Mouse (Mus musculus): ENCODE data around the gene Fam3c. TPM values are rescaled to one million over a fixed set of nuclear protein-coding genes. Genes with fewer than 3 reads are reported as not detected.

Gene Fam3c
- polyA plus RNA-seq, 1 experiment from 2014 or later, result 27.2 TPM

DNA sequence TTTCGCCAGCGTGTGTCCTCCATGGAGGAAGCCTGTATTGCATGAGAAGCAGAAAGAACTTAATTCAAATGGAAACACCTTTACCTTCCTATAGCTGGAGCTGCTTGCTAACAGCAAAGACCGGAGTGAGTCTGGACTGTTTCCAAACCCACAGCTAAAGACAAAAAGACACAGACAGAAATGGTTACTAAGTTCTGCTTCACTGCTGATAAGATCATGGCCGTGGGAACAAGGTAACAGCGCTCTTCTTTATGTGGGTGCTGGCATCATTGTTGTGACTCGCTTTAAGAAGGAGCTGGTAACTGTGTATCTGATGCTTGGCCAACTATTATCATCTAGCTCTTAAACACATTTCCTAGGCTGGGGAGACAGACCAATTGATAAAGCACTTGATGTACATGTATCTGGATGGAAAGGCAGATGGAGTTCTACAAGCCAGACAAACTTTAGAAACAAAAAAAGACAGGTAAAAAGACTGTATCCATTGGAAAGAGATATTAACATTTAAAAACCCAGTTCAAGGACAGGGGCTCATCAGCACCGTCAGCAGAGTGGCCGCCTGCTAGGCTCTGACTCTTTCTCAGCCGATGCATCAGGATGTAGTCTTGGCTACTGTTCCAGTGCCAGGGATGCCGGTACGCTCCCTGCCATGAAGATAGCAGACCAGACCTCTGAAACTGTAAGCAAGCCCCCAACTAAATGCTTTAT, 6.4 kb downstream of the Fam3c start:
- no peaks in the 10 kb centered on the region for H3K9me3 ChIP-seq
- no peaks in the 10 kb centered on the region for H3K36me3 ChIP-seq
- WGBS, result 90% methylated on average over 11 of the region's 11 CpGs
- no peak overlapping the region for H3K4me3 ChIP-seq
- H3K4me1 ChIP-seq (replicated peaks), result peaks cover 21% of the 10 kb centered on the region
- no peaks in the 10 kb centered on the region for H3K27me3 ChIP-seq (ENCODE audit: insufficient read depth, poor library complexity, severe bottlenecking)
- DNase-seq (ENCODE audit: low spot score), result no peak
- no peak overlapping the region for H3K27ac ChIP-seq

- WGBS, result 98% methylated on average over 3 of the region's 3 CpGs
- Histone ChIP-seq H3K27me3 (ENCODE audit: insufficient read depth, poor library complexity, severe bottlenecking) (no peaks in the 10 kb centered on the region), H3K4me3 (no peak overlapping the region), H3K27ac (no peak overlapping the region), H3K4me1 (replicated peaks) (peaks cover 21% of the 10 kb centered on the region), H3K9me3 (no peaks in the 10 kb centered on the region), H3K36me3 (no peaks in the 10 kb centered on the region)
- no peak for DNase-seq (ENCODE audit: low spot score)
Observed at GRCm38 (mm10) chr6:22348975-22349374, 7.1 kb downstream of the Fam3c start.

DNA sequence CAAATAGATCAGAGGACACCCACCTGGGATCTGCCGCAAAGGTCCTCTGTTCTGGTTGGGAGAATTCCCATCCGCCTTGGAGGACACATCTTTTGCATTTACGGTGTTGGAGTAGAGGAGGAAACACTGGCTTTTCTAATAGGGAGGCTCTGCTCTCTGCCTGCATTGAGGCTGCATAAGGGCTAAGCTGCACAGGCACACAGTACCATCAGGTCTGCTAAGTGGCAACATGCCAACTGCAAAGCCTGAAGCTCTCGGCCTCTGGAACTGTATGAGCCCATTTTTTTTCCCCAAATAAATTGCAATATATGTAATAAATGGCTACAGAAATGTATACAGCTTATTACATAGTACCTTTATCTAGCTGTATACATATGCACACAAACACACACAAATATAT, 7.9 kb downstream of the Fam3c start:
- H3K4me3 ChIP-seq, result no peak overlapping the region
- no peaks in the 10 kb centered on the region for H3K9me3 ChIP-seq
- no peak for DNase-seq (ENCODE audit: low spot score)
- H3K27ac ChIP-seq, result no peak overlapping the region
- H3K4me1 ChIP-seq (replicated peaks), result peaks cover 20% of the 10 kb centered on the region
- no peaks in the 10 kb centered on the region for H3K36me3 ChIP-seq
- WGBS, result 88% methylated on average over 4 of the region's 4 CpGs
- no peaks in the 10 kb centered on the region for H3K27me3 ChIP-seq (ENCODE audit: insufficient read depth, poor library complexity, severe bottlenecking)

GRCm38 (mm10) chr6:22347132-22347902, 8.7 kb downstream of the Fam3c start:
- peaks cover 20% of the 10 kb centered on the region for H3K4me1 ChIP-seq (replicated peaks)
- WGBS, result 75% methylated on average over 8 of the region's 8 CpGs
- H3K27ac ChIP-seq, result no peak overlapping the region
- no peaks in the 10 kb centered on the region for H3K36me3 ChIP-seq
- no peaks in the 10 kb centered on the region for H3K9me3 ChIP-seq
- no peak for DNase-seq (ENCODE audit: low spot score)
- H3K4me3 ChIP-seq, result no peak overlapping the region
- no peaks in the 10 kb centered on the region for H3K27me3 ChIP-seq (ENCODE audit: insufficient read depth, poor library complexity, severe bottlenecking)

- Histone ChIP-seq H3K27ac (no peak overlapping the region), H3K4me3 (no peak overlapping the region), H3K27me3 (ENCODE audit: insufficient read depth, poor library complexity, severe bottlenecking) (no peaks in the 10 kb centered on the region), H3K36me3 (peaks cover 17% of the 10 kb centered on the region), H3K9me3 (no peaks in the 10 kb centered on the region), H3K4me1 (replicated peaks) (peaks cover 20% of the 10 kb centered on the region)
- no peak for DNase-seq (ENCODE audit: low spot score)
- 60% methylated on average over 6 of the region's 6 CpGs for WGBS
Observed at GRCm38 (mm10) chr6:22344443-22344842, 11.6 kb downstream of the Fam3c start.

DNA sequence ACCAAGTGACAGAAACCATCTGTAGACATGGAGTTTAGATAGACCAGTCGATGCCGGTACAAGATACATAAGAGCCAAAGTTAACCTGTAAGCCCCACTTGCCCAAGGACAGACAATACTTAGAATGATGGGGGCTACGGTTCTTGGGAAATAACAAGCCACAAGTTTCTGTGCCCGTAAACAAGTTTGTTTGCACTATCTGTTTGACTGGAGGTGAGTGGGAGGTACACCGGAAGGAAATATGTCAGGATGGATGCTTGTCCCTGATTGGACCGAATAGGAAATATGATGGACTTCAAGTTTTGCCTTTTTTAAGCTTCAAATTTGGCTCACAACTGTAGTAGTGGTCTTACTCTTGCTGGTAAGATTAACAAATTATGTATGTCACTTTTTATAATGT, 12.3 kb downstream of the Fam3c start:
- H3K4me3 ChIP-seq, result no peak overlapping the region
- H3K9me3 ChIP-seq, result no peaks in the 10 kb centered on the region
- no peaks in the 10 kb centered on the region for H3K27me3 ChIP-seq (ENCODE audit: insufficient read depth, poor library complexity, severe bottlenecking)
- peaks cover 23% of the 10 kb centered on the region for H3K36me3 ChIP-seq
- H3K27ac ChIP-seq, result no peak overlapping the region
- peaks cover 20% of the 10 kb centered on the region for H3K4me1 ChIP-seq (replicated peaks)
- DNase-seq (ENCODE audit: low spot score), result no peak
- 92% methylated on average over 6 of the region's 6 CpGs for WGBS

GRCm38 (mm10) chr6:22343292-22343691, 12.8 kb downstream of the Fam3c start:
- 92% methylated on average over 3 of the region's 3 CpGs for WGBS
- no peak for DNase-seq (ENCODE audit: low spot score)
- Histone ChIP-seq H3K4me1 (replicated peaks) (peaks cover 20% of the 10 kb centered on the region), H3K9me3 (no peaks in the 10 kb centered on the region), H3K27me3 (ENCODE audit: insufficient read depth, poor library complexity, severe bottlenecking) (no peaks in the 10 kb centered on the region), H3K27ac (no peak overlapping the region), H3K36me3 (peaks cover 26% of the 10 kb centered on the region), H3K4me3 (no peak overlapping the region)

DNA sequence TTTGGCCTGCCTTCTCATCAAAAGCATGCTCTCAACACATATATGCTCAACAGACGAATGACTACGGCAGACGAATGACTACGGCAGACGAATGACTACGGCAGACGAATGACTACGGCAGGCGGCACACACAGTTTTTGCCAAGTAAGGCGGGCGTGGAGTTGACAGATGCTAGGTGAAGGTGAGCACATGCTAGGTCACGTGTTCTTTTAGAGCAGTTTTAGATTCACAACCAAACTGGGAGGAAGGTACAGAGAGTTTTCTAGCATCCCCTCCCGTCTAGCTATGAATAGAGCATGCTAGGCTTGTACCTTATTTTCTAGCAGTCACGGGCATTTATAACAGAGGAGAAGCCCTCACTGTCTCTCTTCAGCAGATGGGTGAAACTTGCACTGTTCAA, 15.3 kb downstream of the Fam3c start:
- Histone ChIP-seq H3K27ac (no peak overlapping the region), H3K9me3 (no peaks in the 10 kb centered on the region), H3K4me1 (replicated peaks) (peaks cover 6% of the 10 kb centered on the region; the same call in 1 of the 2 replicates), H3K4me3 (no peak overlapping the region), H3K36me3 (peaks cover 33% of the 10 kb centered on the region), H3K27me3 (ENCODE audit: insufficient read depth, poor library complexity, severe bottlenecking) (no peaks in the 10 kb centered on the region)
- no peak for DNase-seq (ENCODE audit: low spot score)
- 95% methylated on average over 14 of the region's 14 CpGs for WGBS

DNA sequence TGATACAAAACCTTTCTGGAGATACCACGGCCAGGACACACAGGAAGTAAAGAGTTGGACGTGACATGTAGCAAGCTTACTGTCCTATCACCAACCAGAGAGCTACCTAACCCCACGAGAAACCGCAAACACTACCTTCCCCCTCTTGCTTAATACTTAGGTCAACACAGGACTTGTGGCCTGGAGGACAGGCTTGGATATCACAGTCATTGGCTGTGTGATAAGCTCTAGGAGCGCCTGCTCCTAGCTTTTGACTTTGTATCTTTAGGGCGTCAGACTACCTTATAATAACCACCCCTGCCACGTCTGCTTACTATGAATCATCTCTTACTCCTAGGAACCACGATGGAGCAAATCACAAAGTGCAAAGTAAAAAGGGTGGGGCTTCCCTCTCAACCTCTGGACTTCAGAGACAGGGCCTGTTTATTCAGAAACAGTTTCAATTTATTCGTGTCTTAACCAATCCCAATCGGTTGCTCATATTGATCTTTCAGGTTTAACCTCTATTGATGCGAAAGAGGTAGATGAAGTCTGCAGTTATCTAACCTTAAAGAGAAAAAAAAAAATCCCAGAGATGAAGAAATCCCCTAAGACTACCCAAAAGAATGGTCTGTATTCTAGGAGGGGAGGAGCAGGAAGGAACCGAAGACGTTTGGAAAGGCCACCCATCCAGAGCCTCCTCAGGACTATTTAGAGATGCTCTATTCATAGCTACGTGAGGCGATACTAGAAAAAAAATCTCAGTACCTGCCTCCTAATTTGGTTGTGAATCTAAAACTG, 16.1 kb downstream of the Fam3c start:
- Histone ChIP-seq H3K9me3 (no peaks in the 10 kb centered on the region), H3K27ac (no peak overlapping the region), H3K27me3 (ENCODE audit: insufficient read depth, poor library complexity, severe bottlenecking) (no peaks in the 10 kb centered on the region), H3K4me3 (no peak overlapping the region), H3K4me1 (replicated peaks) (peaks cover 6% of the 10 kb centered on the region; the same call in 1 of the 2 replicates), H3K36me3 (peaks cover 33% of the 10 kb centered on the region)
- WGBS, result 93% methylated on average over 15 of the region's 15 CpGs
- no peak for DNase-seq (ENCODE audit: low spot score)

DNA sequence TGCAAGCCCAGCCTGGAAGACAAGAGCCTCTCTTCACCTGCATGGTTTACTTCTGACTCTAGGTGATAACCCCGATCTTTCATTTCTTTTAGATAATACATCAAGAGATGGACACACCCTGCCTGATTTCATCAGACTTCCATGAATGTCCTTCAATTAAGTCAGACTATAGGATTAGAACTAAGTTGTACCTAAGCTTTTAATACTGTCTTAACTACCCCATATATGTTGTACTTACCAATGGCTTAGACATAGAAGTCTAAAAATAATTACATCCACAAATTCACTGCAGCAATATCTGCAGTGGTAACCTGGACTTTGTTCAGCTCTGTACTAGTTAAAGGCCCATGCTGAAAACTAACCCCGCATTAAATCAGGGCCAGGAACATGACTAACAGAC, 23.5 kb downstream of the Fam3c start:
- Histone ChIP-seq H3K27ac (no peak overlapping the region), H3K27me3 (ENCODE audit: insufficient read depth, poor library complexity, severe bottlenecking) (no peaks in the 10 kb centered on the region), H3K4me1 (replicated peaks) (no peaks in the 10 kb centered on the region), H3K4me3 (no peak overlapping the region), H3K36me3 (peaks cover 6% of the 10 kb centered on the region), H3K9me3 (no peaks in the 10 kb centered on the region)
- no peak for DNase-seq (ENCODE audit: low spot score)
- 93% methylated on average over 2 of the region's 2 CpGs for WGBS

DNA sequence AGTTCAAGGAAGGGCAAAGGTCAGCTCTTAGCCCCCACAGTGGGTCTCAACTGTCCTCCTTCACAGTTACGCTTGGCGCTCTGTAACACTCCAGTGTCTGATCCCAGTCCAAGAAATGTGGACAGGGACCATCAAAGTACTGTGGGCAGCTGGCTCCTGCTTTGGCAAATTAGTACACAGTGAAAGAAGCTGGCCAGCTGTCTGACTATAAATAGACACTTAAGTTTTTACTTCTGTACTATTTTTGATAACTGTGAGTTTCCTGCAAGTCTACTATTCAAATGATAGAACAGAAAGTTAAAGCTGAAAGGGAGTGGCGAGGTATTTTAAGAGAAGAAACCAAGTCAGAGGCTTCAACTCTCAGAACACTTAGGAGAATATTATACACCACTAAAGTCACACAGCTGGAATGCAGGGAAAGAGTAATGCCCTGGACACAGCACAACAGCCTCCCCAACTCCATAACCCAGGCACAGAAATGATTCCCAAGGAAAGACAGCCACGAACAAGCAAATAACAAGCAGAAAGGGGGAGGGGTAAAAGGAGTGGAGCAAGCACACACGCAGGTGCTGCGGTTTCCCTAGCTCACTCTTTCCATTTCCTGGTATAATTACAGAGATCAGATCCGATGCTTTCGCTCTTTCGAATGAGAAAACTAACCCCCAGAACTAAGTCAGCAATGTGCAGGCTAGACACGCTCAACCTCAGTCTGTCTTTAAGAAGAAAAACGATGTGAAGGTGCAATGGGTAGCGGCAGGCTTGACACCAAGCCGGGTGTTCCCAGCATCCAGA, 25.7 kb downstream of the Fam3c start:
- 90% methylated on average over 13 of the region's 13 CpGs for WGBS
- Histone ChIP-seq H3K4me1 (replicated peaks) (no peaks in the 10 kb centered on the region), H3K27ac (no peak overlapping the region), H3K4me3 (no peak overlapping the region), H3K36me3 (peaks cover 4% of the 10 kb centered on the region), H3K27me3 (ENCODE audit: insufficient read depth, poor library complexity, severe bottlenecking) (no peaks in the 10 kb centered on the region), H3K9me3 (no peaks in the 10 kb centered on the region)
- DNase-seq (ENCODE audit: low spot score), result no peak

GRCm38 (mm10) chr6:22327931-22328330, 28.1 kb downstream of the Fam3c start:
- Histone ChIP-seq H3K9me3 (no peaks in the 10 kb centered on the region), H3K27me3 (ENCODE audit: insufficient read depth, poor library complexity, severe bottlenecking) (no peaks in the 10 kb centered on the region), H3K4me3 (no peak overlapping the region), H3K36me3 (peaks cover 8% of the 10 kb centered on the region), H3K27ac (no peak overlapping the region), H3K4me1 (replicated peaks) (no peaks in the 10 kb centered on the region)
- DNase-seq (ENCODE audit: low spot score), result no peak
- 66% methylated on average over 8 of the region's 8 CpGs for WGBS

All from hindbrain, embryonic 10.5 days (tissue).